Comparison of ENCODE assay signal across 25 mouse cellular contexts in genomic region chr17:56917166-56917565, GRCm38 (mm10). TPM values are rescaled to one million over a fixed set of nuclear protein-coding genes. Genes with fewer than 3 reads are reported as not detected.
"Had no signal": no experiment of that assay in that cellular context is flagged by ENCODE, and none has a peak within 500 bp of the region (broad histone marks: within the 10 kb centered on the region; RNA-seq: fewer than 3 reads in every experiment).

No protein-coding gene starts in this region.

- ATAC-seq: midbrain, embryonic 16.5 days had no signal

- H3K9ac ChIP-seq: lung, embryonic 14.5 days; neural tube, embryonic 13.5 days; neural tube, embryonic 15.5 days; stomach, embryonic 15.5 days had no signal

- H3K27ac ChIP-seq: midbrain, embryonic 10.5 days; neural tube, embryonic 13.5 days; neural tube, embryonic 15.5 days; stomach, embryonic 15.5 days; stomach, postnatal 0 days had no signal

- H3K9me3 ChIP-seq: midbrain, embryonic 10.5 days; neural tube, embryonic 13.5 days; neural tube, embryonic 15.5 days; stomach, embryonic 15.5 days had no signal

- H3K27me3 ChIP-seq: neural tube, embryonic 13.5 days; neural tube, embryonic 15.5 days; stomach, embryonic 15.5 days had no signal

- H3K4me2 ChIP-seq: lung, embryonic 14.5 days; neural tube, embryonic 13.5 days; neural tube, embryonic 15.5 days; stomach, embryonic 15.5 days had no signal

- H3K4me3 ChIP-seq: midbrain, embryonic 10.5 days; myocyte; neural tube, embryonic 13.5 days; neural tube, embryonic 15.5 days; stomach, embryonic 15.5 days had no signal

- H3K4me1 ChIP-seq: midbrain, embryonic 10.5 days; neural tube, embryonic 13.5 days; neural tube, embryonic 15.5 days; stomach, embryonic 15.5 days had no signal

- DNase-seq: lung, adult 18-20 months; lung, embryonic 14.5 days; lung, postnatal 10 days; midbrain, embryonic 14.5 days; retina, postnatal 1 day; right cerebral cortex, adult 18-20 months; right cerebral cortex, postnatal 25 days; right cerebral cortex, postnatal 4 days; spleen, adult 18-20 months; thymus, adult 2 months; thymus, postnatal 25 days; thymus, postnatal 4 days had no signal

RNA-seq across cellular contexts. Expression of gene 1700061G19Rik, which starts 41.9 kb away (rescaled TPM):
- total RNA-seq: megakaryocyte-erythroid progenitor cell, adult 5-6 weeks had no signal
- polyA plus RNA-seq: small intestine, adult 2 months had no signal

RNA-seq across cellular contexts. Expression of gene Acsbg2, which starts 42.9 kb away (rescaled TPM):
- total RNA-seq: megakaryocyte, adult 5-6 weeks; megakaryocyte-erythroid progenitor cell, adult 5-6 weeks had no signal
- polyA plus RNA-seq: lung, embryonic 14.5 days; lung, embryonic 16.5 days; midbrain, embryonic 10.5 days; midbrain, embryonic 14.5 days; midbrain, embryonic 16.5 days; myocyte; neural tube, embryonic 11.5 days; neural tube, embryonic 13.5 days; neural tube, embryonic 15.5 days; small intestine, adult 2 months; stomach, embryonic 15.5 days; urinary bladder, adult 2 months had no signal
